Mouse (Mus musculus) spleen, postnatal 36 days (tissue): Measurements from ENCODE around the gene Inhbb.

ENCODE experiments used
- DNase-seq, 2 experiments: peaks; one replicate each; pipeline ENCODE4 v3.0.0; 2022; ENCODE audit warnings: low spot score in 2 of 2, mixed read lengths in 1 of 2

The Inhbb gene

GRCm38 (mm10) chr1:119383916-119384315 is 38.1 kb downstream of the Inhbb start:
- DNase-seq, result no peak

DNA sequence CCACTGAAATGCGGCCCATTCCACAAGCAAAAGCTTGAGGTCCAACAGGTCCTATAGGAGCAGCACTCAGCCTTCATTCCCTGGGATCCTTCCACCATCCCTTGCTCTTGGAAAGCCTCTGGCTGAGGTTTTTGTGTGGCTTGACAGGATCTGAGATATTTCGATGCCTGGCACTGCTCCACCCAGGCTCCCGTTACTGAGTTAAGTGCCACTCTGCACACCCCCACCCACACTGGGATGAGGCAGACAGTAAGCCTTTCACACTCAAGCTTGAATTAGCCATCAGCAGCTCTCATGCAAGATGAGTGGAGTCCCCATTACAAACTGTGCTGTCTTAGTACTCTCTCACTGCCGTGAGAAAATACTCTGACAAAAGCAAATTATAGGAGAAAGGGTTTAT is 41.4 kb downstream of the Inhbb start:
- DNase-seq, result no peak

DNA sequence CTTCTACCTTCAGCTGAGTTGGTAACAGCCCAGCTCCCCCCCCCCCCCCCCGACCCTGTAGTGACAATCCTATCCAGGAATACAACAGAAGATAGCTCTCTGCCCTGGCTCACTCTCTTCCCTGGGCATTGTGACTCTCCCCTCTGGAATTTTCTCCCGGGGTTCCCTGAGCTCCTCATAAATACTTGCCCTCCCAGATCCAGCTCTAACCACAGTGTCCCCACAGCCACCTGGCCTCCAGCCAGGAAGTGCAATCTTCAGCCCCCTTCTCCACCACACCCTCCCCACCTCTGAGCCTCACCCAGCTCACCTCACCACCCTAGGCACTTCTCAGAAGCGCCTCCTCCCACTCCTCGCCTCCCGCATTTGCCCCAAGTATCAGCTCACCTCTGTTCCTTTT is 46.7 kb downstream of the Inhbb start:
- no peak for DNase-seq

GRCm38 (mm10) chr1:119367546-119367945 is 54.5 kb downstream of the Inhbb start:
- no peak for DNase-seq

DNA sequence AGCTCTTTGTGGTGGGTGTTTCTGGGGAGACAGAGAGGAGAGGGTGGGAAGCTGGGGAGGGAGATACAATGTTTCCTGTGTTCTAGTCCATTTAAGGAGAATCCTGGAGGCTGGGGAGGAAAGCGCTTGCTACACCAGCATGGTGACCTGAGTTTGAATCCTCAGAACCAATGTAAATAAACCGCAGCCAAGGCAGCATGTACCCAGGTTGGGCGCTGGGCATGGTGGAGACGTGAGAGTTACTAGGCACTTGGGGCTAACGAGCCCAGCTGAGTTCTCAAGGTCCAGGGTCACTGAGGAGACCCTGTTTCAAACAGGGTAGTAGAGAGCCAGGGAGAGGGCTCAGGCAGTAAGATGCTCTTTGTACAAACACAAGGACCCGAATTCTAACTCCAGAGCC is 55.7 kb downstream of the Inhbb start:
- no peak for DNase-seq
